Mouse (Mus musculus) liver, embryonic 14.5 days (tissue): ENCODE data around the gene Abhd2. TPM values are rescaled to one million over a fixed set of nuclear protein-coding genes. Genes with fewer than 3 reads are reported as not detected.

Experiments used
- ATAC-seq: fragments of 200-750 bp; cut with Nextera tagmentation; 2 replicates; pipeline ENCODE4 v1.8.0; 2017; ENCODE audit warnings: moderate number of reproducible peaks, mild to moderate bottlenecking, moderate library complexity; ENCODE audit not compliant: insufficient read depth
- DNase-seq, 3 experiments: peaks; one replicate each; pipeline ENCODE4 v3.0.0-alpha.2; 2012 to 2013; ENCODE audit warnings: low read depth in 3 of 3, low spot score in 3 of 3
- H3K27ac ChIP-seq: fragments of 300-500 bp; sonication (generic); 2 replicates; pipeline ENCODE4 v1.5.1; 2014; ENCODE audit warnings: moderate library complexity, mild to moderate bottlenecking, control low read depth, inconsistent platforms
- H3K27me3 ChIP-seq: fragments of 300-500 bp; sonication (generic); 2 replicates; pipeline ENCODE4 v1.6.1; 2014; ENCODE audit warnings: mild to moderate bottlenecking, low read length, moderate library complexity; ENCODE audit not compliant: control insufficient read depth, insufficient read depth
- H3K36me3 ChIP-seq: fragments of 300-500 bp; sonication (generic); replicated peaks from 2 replicates; pipeline ENCODE4 v1.6.1; 2014; ENCODE audit warnings: low read depth; ENCODE audit not compliant: control insufficient read depth, insufficient read depth
- H3K4me1 ChIP-seq, 2 experiments: fragments of 200-500 bp in 1 of 2; fragments of 300-500 bp in 1 of 2; sonication (generic) in 1 of 2; replicated peaks; 2 replicates each; pipeline ENCODE4 v1.6.1; 2012 to 2014; ENCODE audit warnings: antibody characterized with exemption in 1 of 2, inconsistent platforms in 1 of 2, low read length in 1 of 2; ENCODE audit not compliant: control insufficient read depth in 2 of 2, insufficient read depth in 2 of 2
- H3K4me2 ChIP-seq: fragments of 300-500 bp; sonication (generic); 2 replicates; pipeline ENCODE4 v1.6.1; 2014; ENCODE audit warnings: low read depth, mild to moderate bottlenecking, control low read depth, moderate library complexity
- H3K4me3 ChIP-seq, 2 experiments: fragments of 200-500 bp in 1 of 2; fragments of 300-500 bp in 1 of 2; sonication (generic) in 1 of 2; 2 replicates each; pipeline ENCODE4 v1.5.1; 2012 to 2014; ENCODE audit warnings: low read depth in 2 of 2, low read length in 2 of 2, mild to moderate bottlenecking in 2 of 2, control low read depth in 1 of 2, inconsistent platforms in 1 of 2, moderate library complexity in 1 of 2; ENCODE audit not compliant: insufficient read depth in 1 of 2
- H3K9ac ChIP-seq: fragments of 300-500 bp; sonication (generic); replicated peaks from 2 replicates; pipeline ENCODE4 v1.6.1; 2014; ENCODE audit warnings: mild to moderate bottlenecking, control low read depth, moderate library complexity
- H3K9me3 ChIP-seq: fragments of 300-500 bp; sonication (generic); 2 replicates; pipeline ENCODE4 v1.6.1; 2016; ENCODE audit warnings: low read length, mixed read lengths; ENCODE audit not compliant: control insufficient read depth
- CTCF ChIP-seq: IDR thresholded peaks from 2 replicates; pipeline ENCODE4 v1.5.1; 2016; ENCODE audit warnings: antibody characterized with exemption, low read depth, control low read depth
- EP300 ChIP-seq: IDR thresholded peaks from 2 replicates; pipeline ENCODE4 v1.6.1; 2016; ENCODE audit warnings: antibody characterized with exemption, low read depth
- WGBS: fragments of 180-500 bp; shearing (Covaris S2); extraction: QIAGEN DNeasy Blood & Tissue Kit; methylation state at CpG from one replicate; pipeline ENCODE4 v1.1.7; 2014; ENCODE audit not compliant: insufficient replicate concordance; 5-methylcytosine and 5-hydroxymethylcytosine counted together
- polyA plus RNA-seq, 2 experiments: library from polyadenylated mRNA; depleted of rRNA in 1 of 2; stranded (reverse) in 1 of 2; unstranded in 1 of 2; fragments of >200 nt; fragmentation: Nextera tagmentation in 1 of 2; extraction: Ambion mirVana in 1 of 2; gene quantifications; 2 replicates each; pipeline versions ENCODE4 v1.2.1 to v1.2.3; 2012 to 2014

Abhd2 gene
- polyA plus RNA-seq, 2 experiments = 5.6 to 11.4 TPM

GRCm38 (mm10) chr7:79243236-79243635 lies 29.8 kb upstream of the Abhd2 start:
- Histone ChIP-seq H3K4me1 (peaks cover 0 to 6% of the 10 kb centered on the region in 2 experiments; a peak in 1 of 4 replicates), H3K9ac (no peak overlapping the region), H3K27me3 (no peaks in the 10 kb centered on the region), H3K4me3 (no peak overlapping the region), H3K27ac (no peak overlapping the region), H3K4me2 (no peak overlapping the region), H3K36me3 (no peaks in the 10 kb centered on the region), H3K9me3 (no peaks in the 10 kb centered on the region)
- 59% methylated on average over 4 of the region's 4 CpGs for WGBS
- no peak for DNase-seq
- no peak for ATAC-seq
- TF ChIP-seq EP300 (no peak), CTCF (no peak)

GRCm38 (mm10) chr7:79246039-79246670 lies 26.8 kb upstream of the Abhd2 start:
- peak; percentile 92 for TF ChIP-seq CTCF
- TF ChIP-seq EP300 = no peak
- WGBS = 10% methylated on average over 18 of the region's 18 CpGs
- Histone ChIP-seq H3K4me3 (no peak overlapping the region), H3K9me3 (no peaks in the 10 kb centered on the region), H3K27me3 (no peaks in the 10 kb centered on the region), H3K9ac (no peak overlapping the region), H3K4me2 (peak overlapping the region; percentile 31; the same call in 1 of the 2 replicates), H3K4me1 (peaks cover 0 to 6% of the 10 kb centered on the region in 2 experiments; a peak in 1 of 4 replicates), H3K27ac (no peak overlapping the region), H3K36me3 (no peaks in the 10 kb centered on the region)
- DNase-seq (no peak), ATAC-seq (no peak)

DNA sequence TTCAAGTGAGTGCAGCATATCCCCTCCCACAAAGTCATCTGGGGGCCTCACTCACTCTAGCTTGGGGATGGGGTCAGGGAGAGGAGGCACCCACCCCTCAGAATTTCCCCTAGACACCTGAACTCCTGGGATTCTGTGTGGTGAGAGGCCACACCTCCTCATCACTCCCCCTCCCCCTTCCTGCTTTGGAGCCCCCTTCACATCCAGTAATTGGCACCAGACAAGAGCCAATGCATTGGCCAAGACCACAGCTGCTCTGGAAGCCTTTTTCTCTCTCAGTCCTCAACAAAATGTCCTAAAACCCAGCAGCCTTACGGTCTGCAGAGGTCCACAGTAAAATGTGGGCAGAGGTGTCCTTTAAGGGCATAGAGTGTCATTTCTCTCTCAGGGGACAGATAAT lies 25.6 kb upstream of the Abhd2 start:
- Histone ChIP-seq H3K27me3 (no peaks in the 10 kb centered on the region), H3K9me3 (no peaks in the 10 kb centered on the region), H3K4me1 (peaks cover 0 to 6% of the 10 kb centered on the region in 2 experiments; a peak in 1 of 4 replicates), H3K27ac (no peak overlapping the region), H3K36me3 (no peaks in the 10 kb centered on the region), H3K4me2 (no peak overlapping the region), H3K4me3 (no peak overlapping the region), H3K9ac (no peak overlapping the region)
- TF ChIP-seq CTCF (no peak), EP300 (no peak)
- DNase-seq = no peak
- WGBS = 76% methylated on average over 1 of the region's 1 CpGs
- no peak for ATAC-seq

DNA sequence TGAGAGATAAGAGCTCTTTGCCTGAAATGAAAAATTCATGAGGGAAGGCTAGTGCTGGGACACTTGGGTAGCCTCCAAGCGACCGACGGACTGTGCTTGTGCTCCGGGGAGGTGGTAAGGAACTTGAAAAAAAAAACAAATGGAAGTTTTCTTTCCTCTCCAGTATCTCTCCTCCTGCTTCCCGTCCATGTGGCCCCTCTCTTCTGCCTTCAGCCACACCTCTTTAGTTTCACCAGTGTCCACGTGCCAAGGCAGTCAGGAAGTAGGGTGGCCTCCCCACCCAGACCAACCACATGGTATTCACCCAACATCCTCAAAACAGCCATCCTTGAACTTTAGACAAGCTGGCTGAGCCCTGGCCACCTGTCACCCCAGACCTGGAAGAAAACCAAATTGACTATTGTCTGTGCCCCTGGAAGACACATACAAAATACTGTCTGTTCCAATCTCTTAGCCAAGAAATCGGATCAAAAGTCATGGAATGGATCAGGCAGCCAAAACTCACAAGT lies 25.1 kb upstream of the Abhd2 start:
- 38% methylated on average over 7 of the region's 7 CpGs for WGBS

DNA sequence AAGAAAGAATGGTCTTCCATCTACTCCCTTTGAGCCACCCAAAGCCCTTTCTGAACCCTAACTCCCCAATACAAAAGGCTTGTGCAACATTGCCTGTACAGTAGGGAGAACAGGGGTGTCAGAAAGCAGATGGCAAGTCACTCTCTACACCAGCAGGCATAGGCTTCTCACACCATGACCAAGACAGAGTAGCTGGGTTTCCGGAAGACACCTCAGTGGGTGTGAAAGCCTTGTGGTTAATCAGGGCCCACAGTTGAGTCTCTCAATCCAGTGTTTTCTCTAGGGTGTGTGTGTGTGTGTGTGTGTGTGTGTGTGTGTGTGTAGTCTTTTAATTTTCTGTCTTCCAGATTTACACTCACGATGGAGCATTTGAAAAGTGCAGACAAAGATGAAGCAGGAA lies 23.4 kb upstream of the Abhd2 start:
- H3K4me3 ChIP-seq = no peak overlapping the region
- DNase-seq (no peak), ATAC-seq (no peak)
- no peaks in the 10 kb centered on the region for H3K36me3 ChIP-seq
- no peak overlapping the region for H3K4me2 ChIP-seq
- 65% methylated on average over 2 of the region's 2 CpGs for WGBS
- no peak overlapping the region for H3K27ac ChIP-seq
- no peak for TF ChIP-seq EP300
- no peak for TF ChIP-seq CTCF
- H3K9ac ChIP-seq = no peak overlapping the region
- H3K9me3 ChIP-seq = no peaks in the 10 kb centered on the region
- H3K4me1 ChIP-seq = peaks cover 0 to 8% of the 10 kb centered on the region in 2 experiments; a peak in 1 of 4 replicates
- H3K27me3 ChIP-seq = no peaks in the 10 kb centered on the region

More for the DNA sequence above, 25.1 kb upstream of the Abhd2 start:
- Histone ChIP-seq H3K27me3 (no peaks in the 10 kb centered on the region), H3K9ac (no peak overlapping the region), H3K27ac (no peak overlapping the region), H3K4me1 (peaks cover 0 to 6% of the 10 kb centered on the region in 2 experiments; a peak in 1 of 4 replicates), H3K36me3 (no peaks in the 10 kb centered on the region), H3K4me3 (no peak overlapping the region), H3K4me2 (no peak overlapping the region), H3K9me3 (no peaks in the 10 kb centered on the region)
- ATAC-seq (no peak), DNase-seq (no peak)
- TF ChIP-seq CTCF (no peak), EP300 (no peak)
